Mouse (Mus musculus): ENCODE measurements around the gene Nsg2. TPM values are rescaled to one million over a fixed set of nuclear protein-coding genes. Genes with fewer than 3 reads are reported as not detected.
"Not testable (repeated sequence)": the region's sequence is repeated elsewhere in the genome, so short reads cannot be mapped to it uniquely, and the experiment has no call there.

The Nsg2 gene
- 1 to 10 TPM; 1.2 to 8.5 TPM for total RNA-seq (2021)
- long read RNA-seq, experiment 1, partial matches to known transcripts: 1 of 1 reads
- long read RNA-seq, experiment 1, other reads (novel, unspliced or antisense): 0 of 1 reads
- long read RNA-seq, experiment 2: 0 reads

DNA sequence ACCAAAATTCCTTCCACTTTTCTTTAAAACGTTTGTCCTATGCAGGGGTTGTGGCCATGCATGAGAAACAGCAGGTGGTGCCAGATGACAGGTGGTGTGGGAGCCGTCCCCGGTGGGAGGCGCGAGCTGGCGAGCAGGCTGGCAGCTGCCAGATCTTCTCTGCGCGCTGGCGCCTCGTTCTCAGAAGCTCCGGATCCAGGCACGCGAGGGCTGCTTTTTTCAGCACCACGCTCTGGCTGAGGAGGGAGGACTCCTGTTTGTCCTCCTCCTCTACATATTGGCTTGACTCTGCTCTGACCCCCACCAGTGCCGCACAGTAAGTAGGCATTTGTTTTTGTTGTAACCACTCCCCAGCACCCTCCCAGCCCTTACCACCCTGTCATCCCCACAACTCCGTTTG is at the start of gene Nsg2:
Nsg2 (plus strand) TSS at position 183 of the 400 bp plus-strand sequence.
- intact Hi-C loops (cut with DNase I): loop anchor here (10.0 kb wide), 1 partner anchor 135 kb away; no protein-coding TSS in a partner anchor
- peak; percentile 60 to 73 for DNase-seq

DNA sequence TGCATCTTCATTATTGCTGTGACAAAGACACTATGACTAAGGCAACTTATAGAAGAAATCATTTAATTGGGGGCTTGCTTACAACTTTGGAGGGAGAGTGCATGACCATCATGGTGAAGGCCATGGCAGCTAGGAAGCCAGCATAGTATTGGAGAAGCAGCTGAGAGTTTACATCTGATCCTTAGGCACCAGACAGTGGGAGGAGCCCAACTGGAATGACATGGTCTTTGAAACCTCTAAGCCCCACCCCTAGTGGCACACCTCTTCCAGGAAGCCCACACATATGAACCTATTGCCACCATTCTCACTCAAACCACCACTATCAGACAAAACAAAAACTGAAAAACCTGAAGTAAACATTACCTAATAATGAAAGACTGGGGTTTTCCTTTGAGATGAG is 40.2 kb upstream of the Nsg2 start:
- no peak for DNase-seq
- intact Hi-C loops (cut with DNase I): no loop called here

DNA sequence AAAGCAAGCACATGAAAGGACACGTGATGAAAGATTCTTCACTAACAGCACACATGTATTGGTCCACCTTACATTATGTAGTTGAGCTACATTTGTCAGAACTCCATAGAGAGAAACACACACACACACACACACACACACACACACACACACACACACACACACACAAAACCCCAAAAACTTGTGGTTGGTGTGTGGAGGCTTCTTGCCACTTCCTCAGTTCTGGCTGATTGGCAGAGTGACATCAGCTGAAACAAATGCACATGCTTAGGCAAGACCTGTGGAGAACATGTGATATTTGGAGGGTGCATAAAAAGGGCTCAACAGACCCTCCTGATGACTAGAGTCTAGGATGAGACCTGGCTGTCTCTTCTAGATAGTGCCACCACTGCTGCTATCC is 36.3 kb upstream of the Nsg2 start:
- intact Hi-C loops (cut with DNase I): no loop called here
- DNase-seq: no peak

- peak; percentile 12 to 21 for DNase-seq
- intact Hi-C loops (cut with DNase I): no loop called here
Measured at GRCm38 (mm10) chr11:31965256-31966134, 34.8 kb upstream of the Nsg2 start, which contains the start of gene 4930524B15Rik. TSS of gene 4930524B15Rik (plus strand) at chr11:31965592.

GRCm38 (mm10) chr11:31974132-31974531 is 26.1 kb upstream of the Nsg2 start:
- intact Hi-C loops (cut with DNase I): no loop called here
- no peak for DNase-seq

GRCm38 (mm10) chr11:31974826-31975225 is 25.4 kb upstream of the Nsg2 start:
- DNase-seq: no peak
- intact Hi-C loops (cut with DNase I): no loop called here

DNA sequence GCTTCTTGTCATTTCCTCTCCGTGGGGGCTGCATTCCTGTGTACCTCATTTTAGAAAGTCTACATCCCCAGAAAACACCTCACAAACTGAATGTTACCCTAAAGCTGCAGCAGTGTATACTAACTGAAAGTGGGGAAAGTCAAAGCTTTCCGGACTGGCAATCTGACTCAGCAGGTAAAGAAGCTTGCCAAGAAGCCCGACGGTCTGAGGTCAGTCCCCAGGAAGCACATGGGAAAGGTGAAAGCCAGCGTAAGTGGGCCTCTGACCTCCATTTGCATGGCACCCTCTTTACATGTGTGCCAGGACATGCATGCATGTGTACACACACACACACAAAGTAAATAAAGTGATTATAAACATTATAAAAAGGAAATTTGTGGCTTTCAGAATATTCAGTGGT is 24.6 kb upstream of the Nsg2 start:
- intact Hi-C loops (cut with DNase I): no loop called here
- no peak for DNase-seq

DNA sequence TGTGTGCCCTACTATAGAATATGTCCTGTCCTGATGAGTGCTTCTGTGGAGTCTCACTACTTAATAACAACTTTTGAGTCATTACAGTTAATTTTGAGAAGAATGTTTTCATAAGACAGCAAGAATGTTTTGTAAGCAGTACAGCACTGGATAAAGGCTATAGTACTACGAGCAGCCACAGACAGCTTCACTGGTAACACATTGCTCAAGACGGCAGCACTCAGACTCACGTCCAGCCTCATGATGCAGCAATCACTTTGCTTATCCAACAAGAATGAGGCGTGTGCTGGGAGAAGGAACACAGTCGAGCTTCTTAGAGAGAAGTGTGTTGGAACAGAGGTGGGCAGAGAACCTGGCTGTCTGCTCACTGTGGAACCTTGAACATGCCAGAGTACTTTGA is 24.1 kb upstream of the Nsg2 start:
- DNase-seq: no peak
- intact Hi-C loops (cut with DNase I): no loop called here

GRCm38 (mm10) chr11:31980089-31980488 is 20.2 kb upstream of the Nsg2 start:
- DNase-seq; intact Hi-C loops (cut with DNase I): not testable (repeated sequence)

DNA sequence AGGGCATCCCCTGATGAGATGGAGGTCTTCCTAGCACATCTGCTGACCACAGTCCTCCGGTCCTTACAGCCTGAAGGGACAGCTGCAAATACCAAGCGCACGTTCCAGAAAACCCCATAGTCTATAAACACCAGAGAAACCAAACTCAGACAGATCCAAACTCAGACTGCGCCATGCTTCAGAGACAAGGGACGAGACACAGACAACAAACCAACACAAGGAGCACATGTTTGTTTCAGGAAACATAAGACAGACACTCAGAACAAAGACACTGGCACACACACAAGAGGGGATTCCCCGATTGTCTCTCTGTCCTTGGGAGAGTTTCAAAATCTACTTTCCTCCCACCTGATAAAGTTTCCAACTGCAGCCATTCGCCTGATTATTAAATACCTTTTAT is 18.4 kb upstream of the Nsg2 start:
- DNase-seq: no peak
- intact Hi-C loops (cut with DNase I): no loop called here

GRCm38 (mm10) chr11:31982247-31982943 is 17.9 kb upstream of the Nsg2 start:
- DNase-seq; intact Hi-C loops (cut with DNase I): not testable (repeated sequence)

GRCm38 (mm10) chr11:31983249-31983648 is 17.0 kb upstream of the Nsg2 start:
- intact Hi-C loops (cut with DNase I): no loop called here

DNA sequence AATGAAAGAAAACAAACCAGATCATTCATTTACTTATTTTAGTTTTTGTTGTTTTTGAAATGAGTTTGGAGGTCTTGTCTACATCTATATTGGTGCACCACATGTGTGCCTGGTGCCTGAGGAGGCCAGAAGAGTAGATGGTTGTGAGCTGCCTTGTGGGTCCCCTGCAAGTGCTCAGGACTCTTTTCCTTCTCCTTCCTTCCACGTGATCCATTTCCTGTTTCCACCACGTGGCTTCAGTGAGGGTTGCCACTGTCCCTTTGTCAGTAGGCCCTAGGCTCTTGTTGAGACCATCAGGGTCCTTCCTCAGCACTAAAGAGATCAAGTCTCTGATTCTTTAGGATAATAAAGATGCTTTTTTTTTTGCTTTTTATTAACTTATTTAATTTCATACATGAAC is 15.5 kb upstream of the Nsg2 start:
- intact Hi-C loops (cut with DNase I): no loop called here
- DNase-seq: no peak

More at GRCm38 (mm10) chr11:31983249-31983648, 17.0 kb upstream of the Nsg2 start:
- DNase-seq: no peak

- intact Hi-C loops (cut with DNase I): no loop called here
- no peak for DNase-seq
Measured at GRCm38 (mm10) chr11:31992535-31992934, 7.7 kb upstream of the Nsg2 start.

DNA sequence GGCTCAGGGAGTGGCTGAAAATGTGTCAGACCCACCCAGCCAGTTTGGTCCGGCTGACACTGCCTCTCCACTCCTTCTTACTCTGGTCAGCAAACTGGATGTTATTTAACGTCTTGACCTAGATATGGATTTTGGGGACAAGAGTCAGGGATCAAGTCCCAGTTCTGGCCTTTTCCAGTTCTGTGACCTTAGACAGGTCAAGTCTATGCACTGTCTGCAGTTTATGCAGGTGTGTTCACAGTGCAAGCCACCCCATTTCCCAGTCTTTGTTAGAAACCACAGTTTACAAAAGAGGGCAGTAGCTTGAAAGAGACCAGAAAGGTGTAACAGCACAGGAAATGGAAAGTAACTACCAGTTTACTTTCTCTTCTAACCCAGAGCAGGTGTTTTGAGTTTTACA is 547 bp upstream of the Nsg2 start:
- no peak for DNase-seq
- intact Hi-C loops (cut with DNase I): loop anchor here (2.0 to 10.0 kb wide), 2 partner anchors 135 to 163 kb away; no protein-coding TSS in a partner anchor

DNA sequence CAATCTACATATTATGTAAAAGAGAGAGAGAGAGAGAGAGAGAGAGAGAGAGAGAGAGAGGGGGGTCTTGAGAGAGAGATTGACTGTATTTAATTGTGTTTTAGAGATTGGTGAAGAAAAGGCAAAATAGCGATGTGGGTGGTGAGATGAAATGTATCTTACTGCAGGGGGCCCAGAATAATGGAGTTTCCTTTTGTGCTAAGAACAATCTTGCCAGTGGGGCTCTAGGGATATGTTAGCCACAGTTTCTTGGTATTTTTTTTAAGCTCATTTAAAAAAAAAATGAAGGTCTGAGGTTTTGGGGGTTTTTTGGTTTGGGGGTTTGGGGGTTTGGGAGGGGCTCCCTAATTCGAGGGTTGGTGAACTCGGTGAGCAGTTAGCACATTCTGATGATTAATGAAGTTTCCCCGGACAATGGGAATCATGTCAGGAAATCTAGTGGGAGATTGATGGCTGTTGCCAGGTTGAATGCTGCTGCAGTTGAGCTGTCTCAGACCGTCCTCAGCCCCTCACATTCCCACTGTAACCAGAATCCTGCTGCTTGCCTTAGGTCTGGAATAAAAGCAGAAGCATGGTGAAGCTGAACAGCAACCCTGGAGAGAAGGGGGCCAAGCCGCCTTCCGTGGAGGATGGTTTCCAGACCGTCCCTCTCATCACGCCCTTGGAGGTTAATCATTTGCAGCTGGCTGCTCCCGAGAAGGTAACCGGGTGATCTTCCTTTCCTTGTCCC is 1.1 kb downstream of the Nsg2 start:
- no peak for DNase-seq
- intact Hi-C loops (cut with DNase I): loop anchor here (10.0 kb wide), 1 partner anchor 133 kb away; no protein-coding TSS in a partner anchor

GRCm38 (mm10) chr11:32002670-32003072 is 2.4 kb downstream of the Nsg2 start:
- no peak for DNase-seq
- intact Hi-C loops (cut with DNase I): loop anchor here (10.0 kb wide), 1 partner anchor 132 kb away; no protein-coding TSS in a partner anchor

- intact Hi-C loops (cut with DNase I): loop anchor here (10.0 kb wide), 1 partner anchor 127 kb away; no protein-coding TSS in a partner anchor
Measured at GRCm38 (mm10) chr11:32008049-32008448, 7.8 kb downstream of the Nsg2 start.

GRCm38 (mm10) chr11:32008852-32009251 is 8.6 kb downstream of the Nsg2 start:
- no peak for DNase-seq
- intact Hi-C loops (cut with DNase I): loop anchor here (10.0 kb wide), 1 partner anchor 126 kb away; no protein-coding TSS in a partner anchor

More at GRCm38 (mm10) chr11:32008049-32008448, 7.8 kb downstream of the Nsg2 start:
- DNase-seq: not testable (repeated sequence)
